Mouse (Mus musculus) brain, embryonic 14.5 days (tissue): ENCODE data around the gene Krtap5-1.
"Not testable (repeated sequence)": the region's sequence is repeated elsewhere in the genome, so short reads cannot be mapped to it uniquely, and the experiment has no call there.

Experiments
- CTCF ChIP-seq: fragments of 200-500 bp; IDR thresholded peaks from 2 replicates; pipeline ENCODE4 v1.5.1; 2012; ENCODE audit warnings: inconsistent platforms, mild to moderate bottlenecking, moderate library complexity, borderline replicate concordance; ENCODE audit not compliant: insufficient read depth, insufficient read length; ENCODE audit errors: extremely low read depth
- POLR2A ChIP-seq: fragments of 200-500 bp; IDR thresholded peaks from 2 replicates; pipeline ENCODE4 v1.6.1; 2012; ENCODE audit warnings: mild to moderate bottlenecking, inconsistent platforms, borderline replicate concordance; ENCODE audit not compliant: poor library complexity, insufficient read depth, insufficient read length, severe bottlenecking; ENCODE audit errors: extremely low read depth

GRCm38 (mm10) chr7:142279291-142279690 is 17.6 kb downstream of the Krtap5-1 start:
- not testable (repeated sequence) for TF ChIP-seq POLR2A
- peak; percentile 8; the same call in 1 of the 2 replicates for TF ChIP-seq CTCF
